Mouse (Mus musculus) v-Abl transformed pro-B cells (cell line): ENCODE measurements around the gene Hoxd3.

ENCODE experiments used
- in situ Hi-C, 2 experiments: fragments of 400-800 bp; cut with MboI; formaldehyde crosslinking; loops; one replicate each; pipeline ENCODE4 v1.15.1; 2025; ENCODE audit not compliant: unreplicated experiment in 2 of 2

Hoxd3 gene

GRCm38 (mm10) chr2:74711721-74712621, at the start of gene Hoxd3, which contains the start of gene Hoxd4:
TSS of gene Hoxd3 (plus strand) at chr2:74711927.
TSS of gene Hoxd4 (plus strand) at chr2:74711929.
- in situ Hi-C loops, result loop anchor here (10.0 to 25.0 kb wide), 5 partner anchors 343 to 1250 kb away; no protein-coding TSS in a partner anchor

GRCm38 (mm10) chr2:74663291-74663925, 48.3 kb upstream of the Hoxd3 start:
- in situ Hi-C loops, result loop anchor here (5.0 to 25.0 kb wide), 4 partner anchors 361 to 1376 kb away; no protein-coding TSS in a partner anchor

- in situ Hi-C loops, result loop anchor here in 1 of 2 experiments (5.0 to 25.0 kb wide), 2 partner anchors 704 to 1379 kb away; no protein-coding TSS in a partner anchor
Observed at GRCm38 (mm10) chr2:74666411-74666810, 45.3 kb upstream of the Hoxd3 start.

GRCm38 (mm10) chr2:74667191-74667841, 44.4 kb upstream of the Hoxd3 start:
- in situ Hi-C loops, result loop anchor here in 1 of 2 experiments (5.0 to 25.0 kb wide), 2 partner anchors 705 to 1380 kb away; no protein-coding TSS in a partner anchor

- in situ Hi-C loops, result loop anchor here in 1 of 2 experiments (5.0 to 25.0 kb wide), 2 partner anchors 706 to 1381 kb away; no protein-coding TSS in a partner anchor
Observed at GRCm38 (mm10) chr2:74667842-74668357, 43.8 kb upstream of the Hoxd3 start, which contains the start of gene Hoxd13. TSS of gene Hoxd13 (plus strand) at chr2:74668310.

GRCm38 (mm10) chr2:74668370-74669229, 43.1 kb upstream of the Hoxd3 start:
- in situ Hi-C loops, result loop anchor here in 1 of 2 experiments (5.0 to 25.0 kb wide), 2 partner anchors 706 to 1381 kb away; no protein-coding TSS in a partner anchor

- in situ Hi-C loops, result loop anchor here in 1 of 2 experiments (5.0 to 25.0 kb wide), 2 partner anchors 707 to 1382 kb away; no protein-coding TSS in a partner anchor
Observed at GRCm38 (mm10) chr2:74669230-74669578, 42.5 kb upstream of the Hoxd3 start.

GRCm38 (mm10) chr2:74669650-74670235, 42.0 kb upstream of the Hoxd3 start:
- in situ Hi-C loops, result loop anchor here (5.0 to 25.0 kb wide), 2 partner anchors 707 to 1382 kb away; no protein-coding TSS in a partner anchor

GRCm38 (mm10) chr2:74670632-74671188, 41.0 kb upstream of the Hoxd3 start:
- in situ Hi-C loops, result loop anchor here (5.0 to 25.0 kb wide), 2 partner anchors 708 to 1383 kb away; no protein-coding TSS in a partner anchor

GRCm38 (mm10) chr2:74671847-74672246, 39.9 kb upstream of the Hoxd3 start:
- in situ Hi-C loops, result loop anchor here (5.0 to 25.0 kb wide), 2 partner anchors 710 to 1385 kb away; no protein-coding TSS in a partner anchor

- in situ Hi-C loops, result loop anchor here (5.0 to 25.0 kb wide), 2 partner anchors 710 to 1385 kb away; no protein-coding TSS in a partner anchor
Observed at GRCm38 (mm10) chr2:74672481-74673362, 39.0 kb upstream of the Hoxd3 start.

- in situ Hi-C loops, result loop anchor here (5.0 to 25.0 kb wide), 2 partner anchors 712 to 1387 kb away; no protein-coding TSS in a partner anchor
Observed at GRCm38 (mm10) chr2:74673835-74674425, 37.8 kb upstream of the Hoxd3 start.

- in situ Hi-C loops, result loop anchor here (5.0 to 25.0 kb wide), 5 partner anchors 713 to 1388 kb away; partner anchors contain the start of gene Chrna1 (in 1 of the 2)
Observed at GRCm38 (mm10) chr2:74674881-74675665, 36.7 kb upstream of the Hoxd3 start, which contains the start of gene Hoxd12. TSS of gene Hoxd12 (plus strand) at chr2:74675013.

GRCm38 (mm10) chr2:74675666-74676282, 36.0 kb upstream of the Hoxd3 start:
- in situ Hi-C loops, result loop anchor here (5.0 to 25.0 kb wide), 3 partner anchors 1087 to 1287 kb away; partner anchors contain the start of gene Chrna1 (in 1 of the 2)
